Mouse (Mus musculus) left cerebral cortex, postnatal 36 days (tissue): ENCODE measurements at regions not wholly inside any gene's neighbourhood (a gene's known extent, or its start where the extent isn't known, plus 50 kb on each side); places are given as distances from the start of the nearest gene placed in this dataset. TPM values are rescaled to one million over a fixed set of nuclear protein-coding genes. Genes with fewer than 3 reads are reported as not detected.

Source experiments
- microRNA-seq: library from miRNA; unstranded; fragments of <30 nt; microRNA quantifications from one replicate; pipeline ENCODE4 v1.2.0, GENCODE M21; 2022

Small RNA genes in the stretch of these regions (microRNA-seq; reads per million reads assigned to microRNA genes)
- not detected for gene Gm27525
